Mouse (Mus musculus) left cerebral cortex, postnatal 25 days (tissue): ENCODE results near the gene Gm7694. TPM values are rescaled to one million over a fixed set of nuclear protein-coding genes. Genes with fewer than 3 reads are reported as not detected.

ENCODE experiments used
- DNase-seq, 2 experiments: peaks; one replicate each; pipeline ENCODE4 v3.0.0; 2022; ENCODE audit warnings: low spot score in 2 of 2, mixed read lengths in 1 of 2
- intact Hi-C: fragments of 180-260 bp; cut with DNase I; formaldehyde crosslinking; loops from one replicate; pipeline ENCODE4 v1.15.1; 2025
- total RNA-seq, 2 experiments: library from RNA; stranded (reverse); gene quantifications; 2 replicates each; pipeline ENCODE4 v1.2.3; 2021

Gm7694 gene
- 1 to 10 TPM; 1.9 to 2.5 TPM for total RNA-seq

GRCm38 (mm10) chr1:170306232-170306631 lies at the start of gene Gm7694:
Gene Gm7694 (minus strand): TSS chr1:170306332.
- intact Hi-C loops, result no loop called here
- DNase-seq, result no peak

- no peak for DNase-seq
- intact Hi-C loops, result no loop called here
These were observed 47.2 kb upstream of the Gm7694 start for GRCm38 (mm10) chr1:170353335-170353734.

- DNase-seq, result no peak
- intact Hi-C loops, result no loop called here
These were observed 44.9 kb upstream of the Gm7694 start for GRCm38 (mm10) chr1:170351080-170351479.

DNA sequence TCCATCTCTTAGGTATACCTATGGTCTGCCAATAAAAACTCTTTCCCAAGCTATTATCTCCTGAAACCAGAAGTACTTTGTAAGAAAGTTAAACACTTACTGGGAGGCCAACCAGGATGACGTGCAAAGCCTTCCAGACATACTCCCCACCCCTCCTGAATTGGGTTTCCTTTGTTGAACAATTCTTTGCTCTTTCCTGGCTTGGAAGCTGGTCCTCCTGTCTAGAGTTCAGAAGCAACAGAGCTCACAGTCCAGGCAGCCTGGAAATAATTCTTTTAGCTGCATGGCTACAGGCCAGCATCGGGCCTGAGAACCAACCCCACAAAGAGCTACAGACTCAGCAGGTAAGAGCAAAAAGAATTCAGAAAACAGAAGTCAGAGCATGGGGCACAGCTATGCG lies 40.1 kb upstream of the Gm7694 start:
- intact Hi-C loops, result no loop called here
- no peak for DNase-seq

DNA sequence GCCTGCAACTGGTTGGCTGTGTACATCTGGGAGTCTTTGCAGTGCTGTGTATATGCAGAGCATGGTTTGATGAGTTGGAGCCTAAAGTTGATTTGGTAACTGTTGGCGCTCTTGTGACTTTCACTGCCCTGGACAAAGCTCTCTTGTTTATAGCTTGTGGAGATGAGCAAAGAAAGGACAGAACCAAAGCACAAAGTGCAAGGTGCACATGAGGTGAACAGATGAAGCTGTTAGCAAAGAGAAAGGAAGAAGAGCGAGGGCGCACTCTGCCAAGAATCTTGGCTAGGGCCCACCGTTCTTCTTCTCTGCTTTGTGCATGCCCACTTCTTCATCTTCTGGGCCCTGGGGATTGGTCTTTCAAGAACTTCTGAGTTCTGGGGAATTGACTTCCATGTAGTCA lies 37.8 kb upstream of the Gm7694 start:
- intact Hi-C loops, result no loop called here

GRCm38 (mm10) chr1:170343081-170343480 lies 36.9 kb upstream of the Gm7694 start:
- intact Hi-C loops, result no loop called here
- DNase-seq, result no peak

More for the DNA sequence above, 37.8 kb upstream of the Gm7694 start:
- no peak for DNase-seq

DNA sequence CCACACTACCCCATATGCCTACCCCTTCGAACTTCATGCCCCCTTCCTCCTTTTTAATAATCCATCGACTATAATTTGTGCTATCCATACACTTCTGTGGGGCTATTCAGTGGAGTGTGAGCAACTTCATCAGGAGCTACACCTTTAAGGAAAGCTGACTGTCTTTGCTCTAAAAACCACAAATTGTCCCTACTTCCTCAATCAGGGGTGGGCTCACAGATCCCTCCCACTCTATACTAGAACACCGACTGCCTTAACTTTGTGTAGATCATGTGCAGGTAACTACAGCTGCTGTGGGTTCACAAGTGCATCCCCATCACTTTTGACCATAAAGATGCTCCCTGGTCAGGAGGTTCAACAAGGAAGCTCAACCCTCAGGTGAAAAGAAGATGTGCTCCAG lies 33.8 kb upstream of the Gm7694 start:
- intact Hi-C loops, result no loop called here
- no peak for DNase-seq

GRCm38 (mm10) chr1:170332775-170333174 lies 26.6 kb upstream of the Gm7694 start:
- intact Hi-C loops, result no loop called here
- DNase-seq, result peak in 1 of 2 experiments; percentile 14

DNA sequence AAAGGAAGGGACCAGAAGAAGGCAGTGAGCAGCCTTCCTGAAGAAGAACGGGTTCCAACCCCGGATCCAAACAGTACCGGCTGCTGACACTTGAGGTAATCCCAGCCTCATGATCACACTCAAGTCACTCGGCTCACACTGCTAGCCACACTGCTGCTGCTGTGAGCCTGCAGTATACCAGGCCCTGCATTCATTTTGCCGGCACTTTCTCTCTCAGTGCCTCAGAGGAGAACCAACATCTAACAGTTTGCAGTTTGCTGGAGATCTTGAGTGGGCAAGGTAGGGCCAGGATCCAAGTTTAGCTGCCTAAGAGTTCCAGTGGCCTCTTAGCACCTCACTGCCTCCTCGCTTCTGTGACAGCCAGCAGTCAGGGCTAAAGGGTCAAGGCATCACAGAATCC lies 25.8 kb upstream of the Gm7694 start:
- intact Hi-C loops, result no loop called here
- DNase-seq, result peak in 1 of 2 experiments; percentile 18

GRCm38 (mm10) chr1:170325277-170325676 lies 19.1 kb upstream of the Gm7694 start:
- no peak for DNase-seq
- intact Hi-C loops, result no loop called here

DNA sequence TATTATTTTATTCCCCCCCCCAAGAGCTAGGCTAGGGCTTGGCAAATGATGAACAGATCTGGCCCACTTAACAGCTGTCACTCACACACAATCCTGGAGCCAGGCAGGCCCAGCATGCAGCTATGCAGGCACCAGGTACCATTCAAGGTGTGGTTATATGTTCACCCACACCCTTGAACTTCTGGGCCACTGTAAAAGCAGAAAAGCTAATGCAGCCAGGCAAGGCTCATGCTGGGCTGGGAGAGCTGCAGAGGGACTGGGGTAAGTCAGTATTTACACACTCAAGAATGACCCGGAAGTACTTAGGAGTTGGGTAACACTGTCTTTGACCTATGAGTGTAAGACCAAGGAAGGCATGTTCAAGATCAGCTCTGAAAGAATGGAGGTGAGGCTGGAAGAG lies 18.2 kb upstream of the Gm7694 start:
- intact Hi-C loops, result no loop called here
- DNase-seq, result no peak

GRCm38 (mm10) chr1:170323001-170323400 lies 16.9 kb upstream of the Gm7694 start:
- intact Hi-C loops, result no loop called here
- DNase-seq, result no peak

DNA sequence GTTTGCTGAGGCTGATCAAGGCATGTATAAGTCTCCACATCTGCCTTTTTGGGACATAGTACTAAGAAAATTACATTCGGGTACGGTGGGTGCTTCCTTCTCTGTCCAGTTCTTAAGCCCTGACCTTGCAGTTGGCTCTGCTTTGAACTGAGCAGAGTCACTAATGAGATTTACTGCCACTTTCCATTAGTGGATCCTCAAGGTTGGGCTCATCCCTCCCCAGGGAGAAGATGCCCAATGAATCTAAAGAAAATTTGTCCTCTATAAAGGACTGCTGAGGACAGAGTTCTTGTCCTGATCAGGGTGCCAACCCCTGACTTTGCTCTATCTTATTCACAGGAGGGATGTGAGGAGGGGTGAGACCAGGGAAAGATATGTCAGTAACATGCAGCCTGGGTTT lies 15.9 kb upstream of the Gm7694 start:
- DNase-seq, result no peak
- intact Hi-C loops, result no loop called here

DNA sequence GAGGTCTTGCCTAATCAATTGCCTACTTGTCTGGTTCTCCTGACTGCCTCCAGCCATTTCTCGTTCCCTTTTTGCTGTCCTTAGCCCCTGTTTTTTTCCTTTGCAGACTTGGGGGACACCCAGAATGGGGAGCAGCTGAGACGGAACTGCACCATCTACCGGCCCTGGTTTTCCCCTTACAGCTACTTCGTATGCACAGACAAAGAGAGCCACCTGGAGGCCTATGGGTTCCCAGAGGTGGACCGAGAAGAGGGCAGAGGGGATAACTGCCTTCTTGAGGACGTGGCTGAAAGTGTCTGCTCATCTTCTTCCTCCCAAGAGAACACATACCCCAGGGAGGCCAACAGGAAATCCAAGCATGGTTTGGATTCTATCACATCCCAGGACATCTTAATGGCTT lies 5.3 kb upstream of the Gm7694 start:
- intact Hi-C loops, result no loop called here
- DNase-seq, result no peak

- no peak for DNase-seq
- intact Hi-C loops, result no loop called here
These were observed 2.4 kb upstream of the Gm7694 start, which contains the start of gene Spata46 for GRCm38 (mm10) chr1:170308503-170308902. Gene Spata46 (plus strand): TSS chr1:170308803.

- no peak for DNase-seq
- intact Hi-C loops, result no loop called here
These were observed 1.1 kb downstream of the Gm7694 start for GRCm38 (mm10) chr1:170305002-170305401.

GRCm38 (mm10) chr1:170303103-170303502 lies 3.0 kb downstream of the Gm7694 start:
- no peak for DNase-seq
- intact Hi-C loops, result loop anchor here (5.0 kb wide), 1 partner anchor 159 kb away; no protein-coding TSS in a partner anchor

DNA sequence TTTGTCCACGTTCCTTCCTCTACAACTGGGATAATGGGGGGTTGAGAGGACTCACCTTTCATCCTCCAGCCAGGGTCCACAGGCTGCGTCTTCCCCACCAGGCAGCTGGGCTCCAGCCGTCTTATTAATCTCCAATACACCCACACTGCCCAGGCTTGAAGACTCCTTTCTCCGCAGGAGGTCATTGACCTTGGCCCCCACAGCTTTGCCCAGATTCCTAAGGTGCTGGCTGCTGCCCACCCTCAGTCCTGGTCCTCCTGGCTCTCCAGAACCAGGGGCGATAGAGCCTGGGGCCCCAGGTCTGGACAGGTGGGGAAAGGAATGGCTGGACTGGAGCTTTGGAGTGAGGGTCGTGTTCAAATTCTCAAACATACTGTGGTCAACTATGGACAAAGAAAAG lies 3.7 kb downstream of the Gm7694 start:
- intact Hi-C loops, result loop anchor here (5.0 kb wide), 1 partner anchor 160 kb away; no protein-coding TSS in a partner anchor
- no peak for DNase-seq

GRCm38 (mm10) chr1:170301686-170302085 lies 4.4 kb downstream of the Gm7694 start:
- intact Hi-C loops, result loop anchor here (5.0 kb wide), 1 partner anchor 161 kb away; no protein-coding TSS in a partner anchor
- no peak for DNase-seq

GRCm38 (mm10) chr1:170299496-170299895 lies 6.6 kb downstream of the Gm7694 start:
- DNase-seq, result no peak
- intact Hi-C loops, result loop anchor here (5.0 to 10.0 kb wide), 3 partner anchors 208 to 545 kb away; partner anchors contain the start of gene Nos1ap

DNA sequence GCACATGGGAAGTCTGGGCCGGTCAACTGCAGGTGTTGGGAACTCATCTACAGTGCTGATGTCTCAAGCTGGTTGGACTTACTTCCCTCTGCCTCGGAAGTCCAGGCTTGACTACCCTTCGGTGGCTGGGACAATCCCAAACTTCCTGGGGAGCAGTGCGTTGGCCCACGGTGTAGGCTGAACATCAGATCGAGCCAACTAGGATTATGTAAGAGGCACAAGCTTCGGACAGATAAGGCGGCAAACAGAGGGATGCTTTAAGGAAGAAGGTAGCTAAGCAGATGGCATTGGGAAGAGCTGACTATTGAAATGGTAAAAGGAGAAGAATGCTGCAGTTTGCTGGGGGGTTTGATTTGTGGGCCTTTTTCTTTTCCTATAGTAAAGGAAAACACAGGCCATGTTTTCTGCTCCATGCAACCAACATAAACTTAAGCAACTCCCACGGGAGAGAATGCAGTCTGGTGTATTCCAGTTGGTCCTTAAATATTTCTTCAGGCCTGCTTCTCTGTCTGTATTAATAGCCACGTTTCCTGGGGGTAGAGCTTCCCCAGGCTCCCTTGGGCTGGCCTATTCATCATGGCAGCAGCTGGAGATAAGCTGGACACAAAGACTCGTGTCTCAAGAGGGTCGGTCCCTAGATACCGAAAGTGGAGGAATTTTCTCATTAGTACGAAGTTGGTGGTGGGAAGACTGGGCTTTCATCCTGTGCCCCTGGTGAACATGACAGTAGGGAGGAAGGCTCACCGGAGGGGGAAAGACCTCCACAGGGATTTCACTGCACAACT lies 11.2 kb downstream of the Gm7694 start:
- intact Hi-C loops, result loop anchor here (2.0 to 10.0 kb wide), 4 partner anchors 114 to 550 kb away; partner anchors contain the start of gene Nos1ap
- peak in 1 of 2 experiments; percentile 68 for DNase-seq
